Mouse (Mus musculus): ENCODE measurements around the gene Gfer.
A peak's percentile ranks its signal among the peaks of the same experiment; 100 is the strongest.

Gfer gene

GRCm38 (mm10) chr17:24647493-24647892, 48.5 kb downstream of the Gfer start:
- no peak for DNase-seq

GRCm38 (mm10) chr17:24646381-24646780, 49.6 kb downstream of the Gfer start:
- DNase-seq: no peak

GRCm38 (mm10) chr17:24645916-24646315, 50.0 kb downstream of the Gfer start:
- DNase-seq: peak; percentile 64 to 84

- DNase-seq: peak; percentile 77 to 79
Measured at GRCm38 (mm10) chr17:24644875-24645721, 50.9 kb downstream of the Gfer start.

- DNase-seq: peak; percentile 44 to 62
Measured at GRCm38 (mm10) chr17:24644030-24644715, 51.8 kb downstream of the Gfer start.
